Mouse (Mus musculus): ENCODE results near the gene 5730596B20Rik.

DNA sequence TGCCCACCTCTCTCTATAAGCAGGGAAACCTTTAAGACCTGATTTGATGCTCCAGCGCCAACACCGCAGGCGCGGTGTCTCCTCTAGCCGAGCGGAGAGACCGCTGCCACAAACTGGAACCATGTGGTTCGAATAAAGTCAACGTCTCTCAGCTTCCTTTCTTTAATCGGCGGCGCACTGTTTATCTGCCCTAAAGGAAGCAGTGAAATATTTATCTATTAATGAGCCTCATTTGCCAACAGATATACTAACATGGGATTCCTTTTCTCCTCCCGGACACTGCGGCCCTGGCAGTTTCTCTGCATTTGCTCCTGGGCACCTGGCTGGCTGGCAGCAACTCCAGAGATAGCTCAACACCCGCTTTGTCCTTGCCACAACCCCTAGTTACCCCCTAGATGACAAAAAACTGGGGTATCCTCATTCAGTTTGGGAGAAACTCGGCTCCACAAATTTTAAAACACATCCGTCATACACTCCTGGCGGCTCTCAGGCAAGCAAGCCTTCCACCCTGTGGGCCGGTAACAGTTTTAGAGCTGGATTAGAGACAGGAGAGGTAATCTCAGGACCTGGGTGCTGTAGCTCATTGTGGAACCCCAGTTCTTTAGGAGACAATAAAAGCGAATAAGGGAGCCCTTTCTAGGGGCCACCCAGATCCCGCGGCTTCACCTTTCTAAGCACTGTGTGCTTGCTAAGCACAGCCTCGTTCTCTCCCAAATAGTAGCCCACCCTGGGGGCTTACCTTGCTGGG, 40.8 kb downstream of the 5730596B20Rik start:
- no peak for TF ChIP-seq EP300 (IDR thresholded peaks at IDR 0.05; ENCODE audit: insufficient read depth, low read depth, low read length)
- no peak for TF ChIP-seq CTCF (IDR thresholded peaks at IDR 0.05; ENCODE audit: low read depth, low read length)

Measured in ES-Bruce4 (cell line).